ENCODE assay signal across 21 mouse cellular contexts in genomic region chr6:31817640-31818039, GRCm38 (mm10).
"Had no signal": no experiment of that assay in that cellular context is flagged by ENCODE, and none has a peak within 500 bp of the region (broad histone marks: within the 10 kb centered on the region; RNA-seq: fewer than 3 reads in every experiment).

No protein-coding gene starts in this region.

- H3K27me3 ChIP-seq: limb, embryonic 13.5 days; liver, embryonic 13.5 days; midbrain, embryonic 12.5 days; midbrain, embryonic 15.5 days; neural tube, embryonic 12.5 days; neural tube, embryonic 15.5 days had no signal

- H3K4me1 ChIP-seq: limb, embryonic 10.5 days; limb, embryonic 13.5 days; midbrain, embryonic 12.5 days; midbrain, embryonic 15.5 days; neural tube, embryonic 12.5 days; neural tube, embryonic 15.5 days had no signal

- H3K4me3 ChIP-seq: limb, embryonic 10.5 days; limb, embryonic 13.5 days; liver, embryonic 13.5 days; midbrain, embryonic 12.5 days; midbrain, embryonic 15.5 days; neural tube, embryonic 12.5 days; neural tube, embryonic 15.5 days had no signal

- H3K9me3 ChIP-seq: limb, embryonic 10.5 days; limb, embryonic 13.5 days; liver, embryonic 13.5 days; midbrain, embryonic 12.5 days; midbrain, embryonic 15.5 days; neural tube, embryonic 12.5 days; neural tube, embryonic 15.5 days had no signal

- DNase-seq: kidney, adult 18-20 months; kidney, adult 9 months; kidney, postnatal 36 days; layer of hippocampus, postnatal 36 days; liver; liver, embryonic 13.5 days; lung, embryonic 14.5 days; right cerebral cortex, adult 18-20 months; right cerebral cortex, postnatal 14 days; right cerebral cortex, postnatal 4 days; thymus, adult 2 months; thymus, postnatal 25 days had no signal

- H3K27ac ChIP-seq: kidney, postnatal 0 days; limb, embryonic 10.5 days; limb, embryonic 13.5 days; liver, embryonic 13.5 days; macrophage; midbrain, embryonic 12.5 days; midbrain, embryonic 15.5 days; neural tube, embryonic 12.5 days; neural tube, embryonic 15.5 days; stomach, postnatal 0 days had no signal

- H3K9ac ChIP-seq: limb, embryonic 13.5 days; liver, embryonic 13.5 days; lung, embryonic 14.5 days; midbrain, embryonic 12.5 days; midbrain, embryonic 15.5 days; neural tube, embryonic 12.5 days; neural tube, embryonic 15.5 days had no signal

- H3K4me2 ChIP-seq: limb, embryonic 13.5 days; liver, embryonic 13.5 days; lung, embryonic 14.5 days; midbrain, embryonic 12.5 days; midbrain, embryonic 15.5 days; neural tube, embryonic 12.5 days; neural tube, embryonic 15.5 days had no signal

- H3K36me3 ChIP-seq: limb, embryonic 10.5 days; limb, embryonic 13.5 days; liver, embryonic 13.5 days; midbrain, embryonic 12.5 days; midbrain, embryonic 15.5 days; neural tube, embryonic 12.5 days; neural tube, embryonic 15.5 days had no signal
